Mouse (Mus musculus): ENCODE measurements around the gene Prss53. TPM values are rescaled to one million over a fixed set of nuclear protein-coding genes. Genes with fewer than 3 reads are reported as not detected.
A peak's percentile ranks its signal among the peaks of the same experiment; 100 is the strongest.
"Not testable (repeated sequence)": the region's sequence is repeated elsewhere in the genome, so short reads cannot be mapped to it uniquely, and the experiment has no call there.

The Prss53 gene
- total and polyA plus RNA-seq, 3 experiments: 0.15 to 0.77 TPM; not detected in 1

DNA sequence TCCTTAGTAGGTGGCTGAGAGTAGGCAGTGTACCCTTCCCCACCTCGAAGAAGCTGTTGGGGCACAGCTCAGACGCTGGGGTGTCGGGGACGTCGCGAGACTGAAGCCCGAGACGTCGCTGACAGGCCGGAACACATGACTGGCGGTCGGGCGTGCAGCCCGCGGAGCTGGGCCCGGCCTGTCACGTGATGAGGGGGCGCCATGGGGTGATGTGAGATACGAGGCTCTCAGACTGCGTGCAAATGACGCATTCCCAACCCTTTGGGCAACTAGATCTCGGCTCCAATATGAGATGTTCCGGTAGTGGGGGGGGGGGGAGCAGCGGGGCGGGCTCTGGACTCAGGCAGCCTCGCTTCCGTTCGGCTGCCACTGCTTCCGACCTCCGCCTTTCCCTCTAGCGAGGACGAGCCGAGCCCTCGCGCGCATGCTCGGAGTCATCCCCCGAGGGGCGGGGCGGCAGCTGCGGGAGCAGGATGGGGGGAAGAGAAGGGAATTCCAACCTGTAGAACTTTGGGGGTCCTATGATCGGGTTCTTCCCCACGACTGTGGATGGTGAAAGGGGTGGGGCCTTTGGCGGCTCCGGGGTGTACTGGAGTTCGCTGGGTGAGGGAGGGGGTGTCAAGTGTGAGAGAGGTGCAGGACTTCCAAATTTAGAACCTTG, 49.3 kb downstream of the Prss53 start (continued):
- TF ChIP-seq SIN3A (IDR thresholded peaks at IDR 0.05; ENCODE audit: low read length): peak; percentile 62
- TF ChIP-seq ZKSCAN1 (IDR thresholded peaks at IDR 0.05; ENCODE audit: low read depth, low read length): no peak
- 0 out of 2 replicates have a peak, but pooled peaks have one; percentile 83 for TF ChIP-seq CHD1 (IDR thresholded peaks at IDR 0.05; ENCODE audit: low read depth, low read length)
- TF ChIP-seq RAD21 (IDR thresholded peaks at IDR 0.05; ENCODE audit: low read depth, low read length): no peak

DNA sequence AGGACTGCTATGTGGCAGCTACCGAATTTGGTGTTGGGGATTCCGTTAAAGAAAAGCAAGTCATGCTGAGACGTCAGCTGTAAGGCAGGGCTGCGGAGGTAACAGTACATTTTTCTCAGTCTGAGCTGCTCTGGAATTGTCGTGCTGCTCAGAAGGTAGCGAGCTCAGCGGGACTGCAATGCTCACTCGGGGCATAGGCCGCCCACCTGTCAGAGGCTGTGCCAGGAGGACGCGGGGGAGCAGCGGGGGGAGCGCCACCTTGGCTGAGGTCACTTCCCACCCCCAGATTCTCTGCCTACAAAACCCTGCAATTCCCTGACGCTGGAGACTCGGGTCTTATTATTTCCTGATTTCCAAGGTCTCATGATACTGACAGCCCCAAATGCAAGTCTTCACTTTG, 49.9 kb downstream of the Prss53 start:
- Histone ChIP-seq H3K79me2 (ENCODE audit: control insufficient read depth, insufficient read depth, low read length, poor library complexity) (peaks cover 7% of the 10 kb centered on the region; the same call in 1 of the 2 replicates), H3K4me1 (ENCODE audit: control insufficient read depth in 1 of 2, insufficient read depth in 2 of 2, low read length in 2 of 2) (0 out of 4 replicates have a peak, but pooled peaks cover 0 to 10% of the 10 kb centered on the region in 2 experiments), H3K36me3 (ENCODE audit: control insufficient read depth in 1 of 2, insufficient read depth in 2 of 2, low read length in 2 of 2) (peaks cover 0 to 7% of the 10 kb centered on the region in 2 experiments; a peak in 1 of 4 replicates), H3K4me3 (ENCODE audit: control insufficient read depth in 1 of 2, insufficient read depth in 1 of 2, low read depth in 2 of 2, low read length in 2 of 2) (peak overlapping the region; percentile 35 to 57), H3K9ac (ENCODE audit: control insufficient read depth, low read depth, low read length, poor library complexity, severe bottlenecking) (peak overlapping the region; percentile 99), H3K9me3 (replicated peaks; ENCODE audit: insufficient read depth, low read length) (no peaks in the 10 kb centered on the region), H3K27ac (ENCODE audit: control insufficient read depth, low read depth, low read length) (peak overlapping the region; percentile 98), H3K27me3 (ENCODE audit: control insufficient read depth in 1 of 2, insufficient read depth in 2 of 2, low read length in 2 of 2) (no peaks in the 10 kb centered on the region)
- DNase-seq (ENCODE audit: low read depth, low spot score): peak; percentile 79
- TF ChIP-seq SIN3A (IDR thresholded peaks at IDR 0.05; ENCODE audit: low read length) (no peak), POLR2A (IDR thresholded peaks at IDR 0.05; ENCODE audit: control insufficient read depth in 1 of 2, insufficient read depth in 1 of 2, low read depth in 1 of 2, low read length in 2 of 2, poor library complexity in 1 of 2) (no peak; a peak in 1 of 4 replicates), TCF12 (IDR thresholded peaks at IDR 0.05; ENCODE audit: low read depth, low read length) (no peak), POLR2AphosphoS5 (IDR thresholded peaks at IDR 0.05; ENCODE audit: borderline replicate concordance, low read depth, low read length) (no peak), USF1 (IDR thresholded peaks at IDR 0.05; ENCODE audit: low read depth, low read length) (no peak), EP300 (IDR thresholded peaks at IDR 0.05; ENCODE audit: low read depth in 1 of 2, low read length in 2 of 2) (no peak), ZKSCAN1 (IDR thresholded peaks at IDR 0.05; ENCODE audit: low read depth, low read length) (no peak), RCOR1 (IDR thresholded peaks at IDR 0.05; ENCODE audit: low read depth, low read length) (no peak), TAL1 (IDR thresholded peaks at IDR 0.05; ENCODE audit: low read length) (no peak), ELF1 (IDR thresholded peaks at IDR 0.05; ENCODE audit: low read depth, low read length) (no peak), MAX (IDR thresholded peaks at IDR 0.05; ENCODE audit: low read length) (no peak), ZC3H11A (IDR thresholded peaks at IDR 0.05; ENCODE audit: low read depth, low read length) (no peak), ZNF384 (IDR thresholded peaks at IDR 0.05; ENCODE audit: low read depth, low read length) (no peak), JUND (IDR thresholded peaks at IDR 0.05; ENCODE audit: low read depth, low read length) (no peak), CHD1 (IDR thresholded peaks at IDR 0.05; ENCODE audit: low read depth, low read length) (no peak)

DNA sequence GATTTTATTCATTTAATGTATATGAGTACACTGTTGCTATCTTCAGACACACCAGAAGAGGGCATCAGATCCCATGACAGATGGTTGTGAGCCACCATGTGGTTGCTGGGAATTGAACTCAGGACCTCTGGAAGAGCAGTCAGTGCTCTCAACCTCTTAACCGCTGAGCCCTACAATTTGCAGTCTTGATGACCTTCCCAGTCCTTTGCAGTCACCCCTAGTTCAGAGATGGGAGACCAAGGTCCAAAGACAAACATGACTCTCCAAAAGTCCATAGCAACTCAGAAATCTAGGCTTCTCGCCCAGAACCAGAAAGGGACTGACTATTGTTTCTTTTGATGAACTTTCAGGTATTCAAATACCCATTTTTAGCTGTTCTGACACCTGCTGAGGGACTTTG, 50.7 kb downstream of the Prss53 start:
- Histone ChIP-seq H3K27ac (ENCODE audit: control insufficient read depth, low read depth, low read length) (peak overlapping the region; percentile 98), H3K9ac (ENCODE audit: control insufficient read depth, low read depth, low read length, poor library complexity, severe bottlenecking) (peak overlapping the region; percentile 99; the same call in 1 of the 2 replicates)
- not testable (repeated sequence) for H3K36me3 ChIP-seq (ENCODE audit: control insufficient read depth in 1 of 2, insufficient read depth in 2 of 2, low read length in 2 of 2); H3K4me1 ChIP-seq (ENCODE audit: control insufficient read depth in 1 of 2, insufficient read depth in 2 of 2, low read length in 2 of 2); H3K79me2 ChIP-seq (ENCODE audit: control insufficient read depth, insufficient read depth, low read length, poor library complexity); H3K9me3 ChIP-seq (replicated peaks; ENCODE audit: insufficient read depth, low read length); H3K27me3 ChIP-seq (ENCODE audit: control insufficient read depth in 1 of 2, insufficient read depth in 2 of 2, low read length in 2 of 2); H3K4me3 ChIP-seq (ENCODE audit: control insufficient read depth in 1 of 2, insufficient read depth in 1 of 2, low read depth in 2 of 2, low read length in 2 of 2)
- DNase-seq (ENCODE audit: low read depth, low spot score): peak; percentile 27
- TF ChIP-seq CTCF (IDR thresholded peaks at IDR 0.05 in 2 of 3, conservative IDR thresholded peaks at IDR 0.05 in 1 of 3; ENCODE audit: control insufficient read depth in 1 of 3, insufficient read depth in 1 of 3, low read depth in 2 of 3, low read length in 3 of 3, poor library complexity in 1 of 3, severe bottlenecking in 1 of 3): peak in 1 of 3 experiments; percentile 17; a peak in 1 of 6 replicates

Data from MEL (cell line).